Mouse (Mus musculus): ENCODE measurements at regions not wholly inside any gene's neighbourhood (a gene's known extent, or its start where the extent isn't known, plus 50 kb on each side); places are given as distances from the start of the nearest gene placed in this dataset.

DNA sequence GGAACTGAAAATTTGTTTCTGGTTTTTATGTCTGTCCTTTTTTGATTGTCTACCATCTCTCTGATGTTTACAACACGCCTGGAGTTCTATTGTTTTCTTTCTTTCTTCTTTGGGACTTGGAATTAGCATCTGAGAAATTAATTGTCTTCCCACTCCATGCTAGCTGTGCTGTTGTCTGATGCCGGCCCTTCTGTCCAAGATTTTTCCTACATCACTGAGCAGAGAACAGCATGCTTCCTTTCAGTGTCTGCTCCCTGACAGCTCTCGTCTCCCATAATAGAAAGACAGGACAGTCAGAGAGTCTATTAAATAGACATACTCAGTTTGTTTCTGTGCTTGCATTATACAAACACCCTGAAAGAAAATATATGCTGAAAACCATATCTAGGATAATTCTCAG, 55.8 kb downstream of the 4931408C20Rik start:
- Histone ChIP-seq H3K9ac (no peak overlapping the region), H3K4me3 (replicated peaks) (no peak overlapping the region), H3K4me1 (no peaks in the 10 kb centered on the region), H3K36me3 (replicated peaks) (no peaks in the 10 kb centered on the region), H3K4me2 (no peak overlapping the region), H3K27me3 (no peaks in the 10 kb centered on the region), H3K27ac (no peak overlapping the region), H3K9me3 (no peaks in the 10 kb centered on the region)
- WGBS = 25% methylated on average over 3 of the region's 3 CpGs
- ATAC-seq (ENCODE audit: low FRiP score) = 0 out of 2 replicates have a peak, but pooled peaks have one; percentile 30
